Mouse (Mus musculus) hindbrain, embryonic 14.5 days (tissue): Measurements from ENCODE around the gene Atp6v0b. TPM values are rescaled to one million over a fixed set of nuclear protein-coding genes. Genes with fewer than 3 reads are reported as not detected.
A peak's percentile ranks its signal among the peaks of the same experiment; 100 is the strongest.

Experiments
- ATAC-seq: fragments of 200-750 bp; cut with Nextera tagmentation; 2 replicates; pipeline ENCODE4 v1.8.0; 2017; ENCODE audit warnings: moderate number of reproducible peaks, mild to moderate bottlenecking, moderate TSS enrichment, moderate library complexity; ENCODE audit not compliant: low FRiP score
- DNase-seq: peaks from one replicate; pipeline ENCODE4 v3.0.0-alpha.2; 2015; ENCODE audit warnings: low spot score
- H3K27ac ChIP-seq: fragments of 300-500 bp; sonication (generic); 2 replicates; pipeline ENCODE4 v1.5.1; 2014; ENCODE audit warnings: mild to moderate bottlenecking, moderate library complexity
- H3K27me3 ChIP-seq: fragments of 300-500 bp; sonication (generic); 2 replicates; pipeline ENCODE4 v1.6.1; 2014; ENCODE audit warnings: mild to moderate bottlenecking, low read length, mixed read lengths; ENCODE audit not compliant: control insufficient read depth, insufficient read depth
- H3K36me3 ChIP-seq: fragments of 300-500 bp; sonication (generic); replicated peaks from 2 replicates; pipeline ENCODE4 v1.6.1; 2014; ENCODE audit not compliant: control insufficient read depth, insufficient read depth
- H3K4me1 ChIP-seq: fragments of 300-500 bp; sonication (generic); replicated peaks from 2 replicates; pipeline ENCODE4 v1.6.1; 2014; ENCODE audit warnings: antibody characterized with exemption, low read length, mixed read lengths; ENCODE audit not compliant: control insufficient read depth, insufficient read depth
- H3K4me2 ChIP-seq: fragments of 300-500 bp; sonication (generic); replicated peaks from 2 replicates; pipeline ENCODE4 v1.6.1; 2014; ENCODE audit warnings: mild to moderate bottlenecking, moderate library complexity
- H3K4me3 ChIP-seq: fragments of 300-500 bp; sonication (generic); replicated peaks from 2 replicates; pipeline ENCODE4 v1.5.1; 2014; ENCODE audit warnings: mild to moderate bottlenecking, low read length
- H3K9ac ChIP-seq: fragments of 300-500 bp; sonication (generic); 2 replicates; pipeline ENCODE4 v1.6.1; 2014
- H3K9me3 ChIP-seq: fragments of 300-500 bp; sonication (generic); 2 replicates; pipeline ENCODE4 v1.6.1; 2016; ENCODE audit warnings: low read length; ENCODE audit not compliant: control insufficient read depth
- WGBS: fragments of 180-500 bp; shearing (Covaris S2); extraction: QIAGEN DNeasy Blood & Tissue Kit; methylation state at CpG from one replicate; pipeline ENCODE4 v1.1.7; 2014; 5-methylcytosine and 5-hydroxymethylcytosine counted together
- polyA plus RNA-seq: library from polyadenylated mRNA; unstranded; fragments of >200 nt; fragmentation: Nextera tagmentation; extraction: Ambion mirVana; gene quantifications from 2 replicates; pipeline ENCODE4 v1.2.1, GENCODE M21; 2014

Atp6v0b gene
- polyA plus RNA-seq, 1 experiment from 2014 or later = 589 TPM

- peaks cover 13% of the 10 kb centered on the region for H3K4me1 ChIP-seq
- H3K36me3 ChIP-seq = no peaks in the 10 kb centered on the region
- no peaks in the 10 kb centered on the region for H3K9me3 ChIP-seq
- ATAC-seq (no peak), DNase-seq (no peak)
- no peak overlapping the region for H3K4me3 ChIP-seq
- H3K9ac ChIP-seq = no peak overlapping the region
- WGBS = 79% methylated on average over 7 of the region's 7 CpGs
- H3K27me3 ChIP-seq = no peaks in the 10 kb centered on the region
- H3K27ac ChIP-seq = no peak overlapping the region
- no peak overlapping the region for H3K4me2 ChIP-seq
These were observed 36.3 kb downstream of the Atp6v0b start for GRCm38 (mm10) chr4:117850871-117851270.

- Histone ChIP-seq H3K9me3 (no peaks in the 10 kb centered on the region), H3K36me3 (no peaks in the 10 kb centered on the region), H3K4me1 (peaks cover 13% of the 10 kb centered on the region), H3K27me3 (no peaks in the 10 kb centered on the region), H3K9ac (no peak overlapping the region), H3K4me3 (no peak overlapping the region), H3K4me2 (no peak overlapping the region; the same call in 1 of the 2 replicates), H3K27ac (peak overlapping the region; percentile 40)
- WGBS = 80% methylated on average over 7 of the region's 7 CpGs
- ATAC-seq = no peak
- DNase-seq = no peak
These were observed 37.0 kb downstream of the Atp6v0b start for GRCm38 (mm10) chr4:117850176-117850575.

GRCm38 (mm10) chr4:117849506-117849905 is 37.6 kb downstream of the Atp6v0b start:
- Histone ChIP-seq H3K4me1 (peaks cover 13% of the 10 kb centered on the region; the same call in 1 of the 2 replicates), H3K27ac (peak overlapping the region; percentile 40; the same call in 1 of the 2 replicates), H3K9me3 (no peaks in the 10 kb centered on the region), H3K36me3 (no peaks in the 10 kb centered on the region), H3K27me3 (no peaks in the 10 kb centered on the region), H3K9ac (no peak overlapping the region), H3K4me2 (no peak overlapping the region), H3K4me3 (no peak overlapping the region)
- WGBS = 15% methylated on average over 5 of the region's 5 CpGs
- peak; percentile 63; the same call in 1 of the 2 replicates for ATAC-seq
- DNase-seq = no peak

- Histone ChIP-seq H3K4me2 (no peak overlapping the region), H3K27ac (peak overlapping the region; percentile 40; the same call in 1 of the 2 replicates), H3K4me3 (no peak overlapping the region), H3K9ac (no peak overlapping the region), H3K27me3 (no peaks in the 10 kb centered on the region), H3K9me3 (no peaks in the 10 kb centered on the region), H3K36me3 (no peaks in the 10 kb centered on the region), H3K4me1 (peaks cover 13% of the 10 kb centered on the region; the same call in 1 of the 2 replicates)
- WGBS = 49% methylated on average over 17 of the region's 17 CpGs
- ATAC-seq = peak; percentile 25; the same call in 1 of the 2 replicates
- DNase-seq = no peak
These were observed 38.1 kb downstream of the Atp6v0b start for GRCm38 (mm10) chr4:117849063-117849462.

- Histone ChIP-seq H3K27ac (no peak overlapping the region), H3K9me3 (no peaks in the 10 kb centered on the region), H3K4me3 (no peak overlapping the region), H3K27me3 (no peaks in the 10 kb centered on the region), H3K4me1 (peaks cover 13% of the 10 kb centered on the region; the same call in 1 of the 2 replicates), H3K4me2 (no peak overlapping the region), H3K9ac (no peak overlapping the region), H3K36me3 (no peaks in the 10 kb centered on the region)
- ATAC-seq = no peak
- WGBS = 36% methylated on average over 2 of the region's 2 CpGs
- DNase-seq = no peak
These were observed 40.1 kb downstream of the Atp6v0b start for GRCm38 (mm10) chr4:117847011-117847410.

GRCm38 (mm10) chr4:117846261-117846660 is 40.9 kb downstream of the Atp6v0b start:
- no peak for DNase-seq
- Histone ChIP-seq H3K4me3 (no peak overlapping the region), H3K36me3 (no peaks in the 10 kb centered on the region), H3K9ac (no peak overlapping the region), H3K27me3 (no peaks in the 10 kb centered on the region), H3K4me1 (peaks cover 13% of the 10 kb centered on the region; the same call in 1 of the 2 replicates), H3K9me3 (no peaks in the 10 kb centered on the region), H3K4me2 (no peak overlapping the region), H3K27ac (no peak overlapping the region)
- no peak for ATAC-seq
- WGBS = 99% methylated on average over 4 of the region's 4 CpGs

GRCm38 (mm10) chr4:117845316-117845715 is 41.8 kb downstream of the Atp6v0b start:
- H3K27me3 ChIP-seq = no peaks in the 10 kb centered on the region
- H3K9ac ChIP-seq = no peak overlapping the region
- 44% methylated on average over 11 of the region's 11 CpGs for WGBS
- peaks cover 13% of the 10 kb centered on the region; the same call in 1 of the 2 replicates for H3K4me1 ChIP-seq
- H3K4me3 ChIP-seq = no peak overlapping the region
- H3K36me3 ChIP-seq = no peaks in the 10 kb centered on the region
- H3K4me2 ChIP-seq = no peak overlapping the region
- ATAC-seq = no peak
- no peaks in the 10 kb centered on the region for H3K9me3 ChIP-seq
- DNase-seq = no peak
- no peak overlapping the region for H3K27ac ChIP-seq

GRCm38 (mm10) chr4:117844467-117844866 is 42.7 kb downstream of the Atp6v0b start:
- Histone ChIP-seq H3K4me1 (peaks cover 6% of the 10 kb centered on the region; the same call in 1 of the 2 replicates), H3K9me3 (no peaks in the 10 kb centered on the region), H3K9ac (no peak overlapping the region), H3K4me3 (no peak overlapping the region), H3K36me3 (no peaks in the 10 kb centered on the region), H3K27ac (no peak overlapping the region), H3K4me2 (no peak overlapping the region), H3K27me3 (no peaks in the 10 kb centered on the region)
- ATAC-seq (no peak), DNase-seq (no peak)
- 91% methylated on average over 5 of the region's 5 CpGs for WGBS

- H3K4me1 ChIP-seq = no peaks in the 10 kb centered on the region
- 92% methylated on average over 5 of the region's 5 CpGs for WGBS
These were observed 44.0 kb downstream of the Atp6v0b start for GRCm38 (mm10) chr4:117843101-117843500.

GRCm38 (mm10) chr4:117841566-117841965 is 45.6 kb downstream of the Atp6v0b start:
- H3K27ac ChIP-seq = no peak overlapping the region
- ATAC-seq = no peak
- no peak for DNase-seq
- no peaks in the 10 kb centered on the region for H3K36me3 ChIP-seq
- no peaks in the 10 kb centered on the region for H3K9me3 ChIP-seq
- WGBS = 84% methylated on average over 3 of the region's 3 CpGs
- H3K27me3 ChIP-seq = no peaks in the 10 kb centered on the region
- H3K9ac ChIP-seq = no peak overlapping the region
- 0 out of 2 replicates have a peak, but pooled peaks cover 4% of the 10 kb centered on the region for H3K4me1 ChIP-seq
- no peak overlapping the region for H3K4me2 ChIP-seq
- no peak overlapping the region for H3K4me3 ChIP-seq

More at GRCm38 (mm10) chr4:117843101-117843500, 44.0 kb downstream of the Atp6v0b start:
- no peak overlapping the region for H3K9ac ChIP-seq
- no peak overlapping the region for H3K4me2 ChIP-seq
- no peaks in the 10 kb centered on the region for H3K9me3 ChIP-seq
- ATAC-seq (no peak), DNase-seq (no peak)
- no peak overlapping the region for H3K4me3 ChIP-seq
- H3K27me3 ChIP-seq = no peaks in the 10 kb centered on the region
- no peaks in the 10 kb centered on the region for H3K36me3 ChIP-seq
- H3K27ac ChIP-seq = no peak overlapping the region
